ENCODE assay signal across 8 mouse cellular contexts in genomic region chr1:88277818-88278511, GRCm38 (mm10). TPM values are rescaled to one million over a fixed set of nuclear protein-coding genes. Genes with fewer than 3 reads are reported as not detected.
A peak's percentile ranks its signal among the peaks of the same experiment; 100 is the strongest.
DNase-seq lines count a peak whose midpoint lies in the region; ATAC-seq lines count a peak whose summit lies in the region.

No protein-coding gene starts in this region.

- peak overlapping the region; percentile 56 for H3K4me3 ChIP-seq in macrophage (ENCODE audit: inconsistent target)

- peak; percentile 0 to 1; a peak in 1 of 4 replicates for ATAC-seq in hematopoietic stem cell, adult 5-6 weeks (replicated peaks in 1 of 2; ENCODE audit: insufficient read depth in 1 of 2, low FRiP score in 2 of 2, low TSS enrichment in 1 of 2, low read depth in 1 of 2, poor library complexity in 2 of 2, severe bottlenecking in 2 of 2)

- peak; percentile 60 for DNase-seq in cerebellum, adult 9-11 months
- no peak for DNase-seq in cerebellum, adult 18-20 months
- peak; percentile 40 to 76 for DNase-seq in spleen, postnatal 4 days (ENCODE audit: low spot score in 2 of 2)
- no peak for DNase-seq in spleen, postnatal 36 days (ENCODE audit: low spot score in 2 of 2)
- DNase-seq in embryo, embryonic 10.5 days (ENCODE audit: low spot score), result no peak
- DNase-seq in layer of hippocampus, adult 18-20 months (ENCODE audit: low spot score in 2 of 2), result no peak

- WGBS in macrophage (ENCODE audit: missing documents), result 63% methylated on average over 18 of the region's 18 CpGs

- H3K27ac ChIP-seq in macrophage, result peak overlapping the region; percentile 61

- H3K36me3 ChIP-seq in macrophage (ENCODE audit: inconsistent target), result peaks cover 7% of the 10 kb centered on the region; the same call in 1 of the 2 replicates

- peaks cover 40% of the 10 kb centered on the region for H3K79me2 ChIP-seq in macrophage (ENCODE audit: inconsistent target)

RNA-seq across cellular contexts. Expression of gene Trpm8, which starts 0.5 kb away (rescaled TPM):
- total RNA-seq in hematopoietic stem cell, adult 5-6 weeks (2017), result not detected in 2 replicates
- not detected for total RNA-seq in macrophage (2018; cell fraction: chromatin; rRNA removed)
- total RNA-seq in macrophage (2018; cell fraction: cytosol; rRNA removed), result not detected
- total RNA-seq in macrophage (2018; cell fraction: nucleus; rRNA removed), result not detected
- not detected in 3 replicates for polyA plus RNA-seq in macrophage (2018)
- under 1 TPM in 1 of 2 experiments, not detected in 1; 0.08 TPM for total RNA-seq in layer of hippocampus, adult 18-20 months (2021)

RNA-seq across cellular contexts. Expression of gene Hjurp, which starts 0.5 kb away (rescaled TPM):
- total RNA-seq in hematopoietic stem cell, adult 5-6 weeks (2017), result 206 and 220 TPM in 2 replicates
- total RNA-seq in macrophage (2018; cell fraction: chromatin; rRNA removed), result 100 to 1,000 TPM in 8 of 26 experiments, 10 to 100 TPM in 18; 33.2 to 204 (median 77.5) TPM
- 10 to 100 TPM in 17 of 26 experiments, 1 to 10 TPM in 9; 4.8 to 16.1 (median 11.3) TPM for total RNA-seq in macrophage (2018; cell fraction: cytosol; rRNA removed)
- total RNA-seq in macrophage (2018; cell fraction: nucleus; rRNA removed), result 100 to 1,000 TPM in 1 of 26 experiments, 10 to 100 TPM in 25; 19.9 to 137 (median 39.6) TPM
- polyA plus RNA-seq in macrophage (2018), result 11.5 to 23.0 TPM (median 11.6 TPM) in 3 replicates
- 10 to 100 TPM; 33.1 to 39.1 TPM for total RNA-seq in layer of hippocampus, adult 18-20 months (2021)

RNA-seq across cellular contexts. Expression of gene Mroh2a, which starts 51.2 kb away (rescaled TPM):
- total RNA-seq in hematopoietic stem cell, adult 5-6 weeks (2017), result 0.05 and 0.44 TPM in 2 replicates
- 10 to 100 TPM in 1 of 26 experiments, 1 to 10 TPM in 25; 2.0 to 10.6 (median 4.8) TPM for total RNA-seq in macrophage (2018; cell fraction: chromatin; rRNA removed)
- total RNA-seq in macrophage (2018; cell fraction: cytosol; rRNA removed), result under 1 TPM in 21 of 26 experiments, not detected in 5; under 0.01 to 0.37 (median 0.06) TPM
- total RNA-seq in macrophage (2018; cell fraction: nucleus; rRNA removed), result 1 to 10 TPM in 23 of 26 experiments, under 1 TPM in 3; 0.47 to 6.3 (median 2.0) TPM
- 0.04 to 0.31 TPM (median 0.22 TPM) in 3 replicates for polyA plus RNA-seq in macrophage (2018)
- total RNA-seq in layer of hippocampus, adult 18-20 months (2021), result under 1 TPM in 1 of 2 experiments, not detected in 1; 0.52 TPM

Comparison
In these comparisons a context has a peak if more than half of its experiments do, and no peak if none do; other contexts are left out.
1. DNase-seq: peak in cerebellum, adult 9-11 months (single experiment) and spleen, postnatal 4 days (2 of 2); none in cerebellum, adult 18-20 months (0 of 2), spleen, postnatal 36 days (0 of 2), embryo, embryonic 10.5 days (single experiment) and layer of hippocampus, adult 18-20 months (0 of 2).